Mouse (Mus musculus) hindbrain, embryonic 14.5 days (tissue): ENCODE measurements around the gene Sp3. TPM values are rescaled to one million over a fixed set of nuclear protein-coding genes. Genes with fewer than 3 reads are reported as not detected.

Experiments used
- ATAC-seq: fragments of 200-750 bp; cut with Nextera tagmentation; 2 replicates; pipeline ENCODE4 v1.8.0; 2017; ENCODE audit warnings: moderate number of reproducible peaks, mild to moderate bottlenecking, moderate TSS enrichment, moderate library complexity; ENCODE audit not compliant: low FRiP score
- DNase-seq: peaks from one replicate; pipeline ENCODE4 v3.0.0-alpha.2; 2015; ENCODE audit warnings: low spot score
- H3K27ac ChIP-seq: fragments of 300-500 bp; sonication (generic); 2 replicates; pipeline ENCODE4 v1.5.1; 2014; ENCODE audit warnings: mild to moderate bottlenecking, moderate library complexity
- H3K27me3 ChIP-seq: fragments of 300-500 bp; sonication (generic); 2 replicates; pipeline ENCODE4 v1.6.1; 2014; ENCODE audit warnings: mild to moderate bottlenecking, low read length, mixed read lengths; ENCODE audit not compliant: control insufficient read depth, insufficient read depth
- H3K36me3 ChIP-seq: fragments of 300-500 bp; sonication (generic); replicated peaks from 2 replicates; pipeline ENCODE4 v1.6.1; 2014; ENCODE audit not compliant: control insufficient read depth, insufficient read depth
- H3K4me1 ChIP-seq: fragments of 300-500 bp; sonication (generic); replicated peaks from 2 replicates; pipeline ENCODE4 v1.6.1; 2014; ENCODE audit warnings: antibody characterized with exemption, low read length, mixed read lengths; ENCODE audit not compliant: control insufficient read depth, insufficient read depth
- H3K4me2 ChIP-seq: fragments of 300-500 bp; sonication (generic); replicated peaks from 2 replicates; pipeline ENCODE4 v1.6.1; 2014; ENCODE audit warnings: mild to moderate bottlenecking, moderate library complexity
- H3K4me3 ChIP-seq: fragments of 300-500 bp; sonication (generic); replicated peaks from 2 replicates; pipeline ENCODE4 v1.5.1; 2014; ENCODE audit warnings: mild to moderate bottlenecking, low read length
- H3K9ac ChIP-seq: fragments of 300-500 bp; sonication (generic); 2 replicates; pipeline ENCODE4 v1.6.1; 2014
- H3K9me3 ChIP-seq: fragments of 300-500 bp; sonication (generic); 2 replicates; pipeline ENCODE4 v1.6.1; 2016; ENCODE audit warnings: low read length; ENCODE audit not compliant: control insufficient read depth
- WGBS: fragments of 180-500 bp; shearing (Covaris S2); extraction: QIAGEN DNeasy Blood & Tissue Kit; methylation state at CpG from one replicate; pipeline ENCODE4 v1.1.7; 2014; 5-methylcytosine and 5-hydroxymethylcytosine counted together
- polyA plus RNA-seq: library from polyadenylated mRNA; unstranded; fragments of >200 nt; fragmentation: Nextera tagmentation; extraction: Ambion mirVana; gene quantifications from 2 replicates; pipeline ENCODE4 v1.2.1, GENCODE M21; 2014

Sp3 gene
- polyA plus RNA-seq, 1 experiment from 2014 or later: 47.4 TPM

- no peak for ATAC-seq
- Histone ChIP-seq H3K9ac (no peak overlapping the region), H3K4me1 (peaks cover 6% of the 10 kb centered on the region), H3K4me2 (no peak overlapping the region), H3K27ac (no peak overlapping the region), H3K27me3 (no peaks in the 10 kb centered on the region), H3K4me3 (no peak overlapping the region), H3K36me3 (no peaks in the 10 kb centered on the region; the same call in 1 of the 2 replicates), H3K9me3 (no peaks in the 10 kb centered on the region)
- WGBS: 96% methylated on average over 7 of the region's 7 CpGs
- DNase-seq: no peak
Observed at GRCm38 (mm10) chr2:72982110-72982785, 2.0 kb upstream of the Sp3 start.

GRCm38 (mm10) chr2:72981441-72982109, 1.3 kb upstream of the Sp3 start:
- H3K4me1 ChIP-seq: peaks cover 12% of the 10 kb centered on the region
- peak overlapping the region; percentile 59 for H3K4me2 ChIP-seq
- H3K9me3 ChIP-seq: no peaks in the 10 kb centered on the region
- H3K27me3 ChIP-seq: no peaks in the 10 kb centered on the region
- peak overlapping the region; percentile 100 for H3K27ac ChIP-seq
- 72% methylated on average over 9 of the region's 9 CpGs for WGBS
- no peak for DNase-seq
- no peak for ATAC-seq
- H3K36me3 ChIP-seq: peaks cover 3% of the 10 kb centered on the region; the same call in 1 of the 2 replicates
- peak overlapping the region; percentile 74 for H3K4me3 ChIP-seq
- H3K9ac ChIP-seq: peak overlapping the region; percentile 98

DNA sequence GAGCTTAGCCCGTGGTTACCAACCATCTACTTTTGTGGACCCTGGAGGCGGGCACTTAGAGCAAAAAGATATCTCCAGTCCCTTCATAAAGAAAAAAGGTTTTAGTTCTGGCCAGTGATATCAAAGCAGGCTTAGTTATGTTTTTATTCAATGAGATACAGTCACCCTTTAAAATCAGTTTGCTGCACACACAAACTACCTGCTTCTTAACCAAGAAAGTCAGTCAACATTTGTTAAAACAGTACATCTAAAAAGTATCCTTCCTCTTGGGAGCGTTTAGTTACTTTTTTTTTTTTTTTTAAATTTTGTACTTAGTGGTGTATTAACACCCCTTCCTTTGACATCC, 802 bp upstream of the Sp3 start:
- 10% methylated on average over 3 of the region's 3 CpGs for WGBS
- ATAC-seq: no peak
- Histone ChIP-seq H3K27me3 (no peaks in the 10 kb centered on the region), H3K4me2 (peak overlapping the region; percentile 59), H3K27ac (peak overlapping the region; percentile 100), H3K9me3 (no peaks in the 10 kb centered on the region), H3K4me3 (peak overlapping the region; percentile 74), H3K4me1 (peaks cover 16% of the 10 kb centered on the region), H3K36me3 (peaks cover 4% of the 10 kb centered on the region; the same call in 1 of the 2 replicates), H3K9ac (peak overlapping the region; percentile 98)
- no peak for DNase-seq

DNA sequence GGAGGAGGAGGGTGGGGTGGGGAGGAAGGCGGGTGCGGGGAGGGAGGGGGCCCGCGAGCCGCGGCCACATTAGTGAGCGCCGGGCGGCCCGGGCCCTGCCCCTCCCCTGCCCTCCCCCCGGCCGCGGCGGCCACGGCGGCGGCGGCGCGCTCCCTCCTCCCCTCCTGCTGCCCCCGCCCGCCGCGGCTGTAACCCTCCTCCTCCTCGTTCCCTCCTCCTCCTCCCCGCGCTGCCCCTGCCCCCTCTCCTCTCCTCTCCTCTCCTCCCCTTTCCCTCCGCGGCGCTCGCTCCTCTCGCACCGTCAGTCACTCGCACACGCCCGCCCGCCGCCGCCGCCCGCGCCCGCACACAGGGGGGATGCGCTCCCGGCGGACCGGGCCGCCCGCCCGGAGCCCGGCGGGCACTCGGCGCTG, 581 bp downstream of the Sp3 start:
- peak; percentile 79 for DNase-seq
- Histone ChIP-seq H3K9me3 (no peaks in the 10 kb centered on the region), H3K4me1 (peaks cover 24% of the 10 kb centered on the region), H3K36me3 (peaks cover 9% of the 10 kb centered on the region; the same call in 1 of the 2 replicates), H3K27ac (peak overlapping the region; percentile 100), H3K27me3 (no peaks in the 10 kb centered on the region), H3K9ac (peak overlapping the region; percentile 98), H3K4me3 (peak overlapping the region; percentile 74), H3K4me2 (peak overlapping the region; percentile 59)
- WGBS: 0% methylated on average over 23 of the region's 54 CpGs
- peak; percentile 69 for ATAC-seq

DNA sequence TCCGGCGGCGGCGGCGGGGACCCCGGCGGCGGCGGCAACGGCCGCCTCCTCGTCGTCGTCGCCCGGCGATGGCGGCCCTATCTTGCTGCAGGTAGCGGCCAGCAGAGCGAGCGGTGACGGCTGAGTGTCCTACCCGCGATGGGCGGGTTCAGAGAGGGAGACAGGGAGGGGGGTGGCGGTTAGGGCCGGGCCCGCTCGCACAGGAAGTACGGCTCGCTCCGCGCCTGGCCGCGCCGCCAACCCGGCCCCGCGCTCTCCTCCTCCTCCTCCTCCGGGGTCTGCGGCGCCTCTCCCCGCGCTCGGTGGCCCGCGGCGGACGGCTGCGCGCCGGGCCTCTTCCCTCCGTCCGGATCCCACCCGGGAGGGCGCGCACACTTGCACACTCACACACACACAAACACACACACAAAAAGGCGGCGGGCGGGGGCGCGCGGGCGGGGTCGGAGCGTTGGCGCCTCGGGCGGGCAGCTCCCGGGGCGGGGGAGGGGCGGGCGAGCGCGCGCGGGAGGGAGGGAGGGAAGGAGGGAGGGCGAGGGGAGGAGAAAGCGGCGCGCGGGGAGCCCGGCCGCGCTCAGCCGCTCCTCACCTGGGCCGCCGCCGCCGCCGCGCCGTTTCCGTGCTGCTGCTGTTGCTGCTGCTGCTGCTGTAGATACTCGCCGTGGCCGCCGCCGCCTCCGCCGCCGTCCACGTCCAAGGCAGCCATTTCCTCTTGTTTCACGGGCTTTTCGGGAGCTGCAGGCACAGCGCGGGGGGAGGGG, 1.2 kb downstream of the Sp3 start:
- peak overlapping the region; percentile 74 for H3K4me3 ChIP-seq
- no peaks in the 10 kb centered on the region for H3K27me3 ChIP-seq
- ATAC-seq: peak; percentile 79
- under 1% methylated on average over 52 of the region's 107 CpGs for WGBS
- peaks cover 25% of the 10 kb centered on the region for H3K4me1 ChIP-seq
- H3K27ac ChIP-seq: peak overlapping the region; percentile 100
- H3K9me3 ChIP-seq: no peaks in the 10 kb centered on the region
- peaks cover 9% of the 10 kb centered on the region; the same call in 1 of the 2 replicates for H3K36me3 ChIP-seq
- peak; percentile 78 for DNase-seq
- H3K4me2 ChIP-seq: peak overlapping the region; percentile 59
- H3K9ac ChIP-seq: peak overlapping the region; percentile 98

DNA sequence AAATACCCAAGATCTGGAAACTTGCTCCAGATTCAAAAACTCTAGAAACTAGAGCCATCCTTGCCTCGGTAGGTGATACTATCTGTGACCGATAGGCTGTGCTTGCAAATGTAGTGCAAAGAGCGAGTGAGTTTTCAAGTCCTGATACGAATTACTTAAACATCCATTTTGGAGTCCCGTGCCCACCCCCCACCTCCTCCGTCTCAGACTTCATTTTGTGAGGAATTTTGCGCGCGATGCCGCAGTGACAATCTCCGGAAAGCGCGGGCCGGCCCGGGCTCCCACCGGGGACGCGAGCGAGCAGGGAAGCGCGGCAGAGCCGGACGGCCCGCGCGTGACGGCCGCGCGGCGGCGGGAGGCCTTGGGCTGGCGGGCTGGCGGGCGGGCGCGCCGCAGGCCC, 1.8 kb downstream of the Sp3 start:
- peak; percentile 15 for ATAC-seq
- Histone ChIP-seq H3K4me3 (peak overlapping the region; percentile 74), H3K4me2 (peak overlapping the region; percentile 59), H3K9ac (peak overlapping the region; percentile 98), H3K9me3 (no peaks in the 10 kb centered on the region), H3K27ac (peak overlapping the region; percentile 100), H3K27me3 (no peaks in the 10 kb centered on the region), H3K4me1 (peaks cover 30% of the 10 kb centered on the region), H3K36me3 (peaks cover 9% of the 10 kb centered on the region; the same call in 1 of the 2 replicates)
- peak; percentile 68 for DNase-seq
- WGBS: under 1% methylated on average over 25 of the region's 38 CpGs

DNA sequence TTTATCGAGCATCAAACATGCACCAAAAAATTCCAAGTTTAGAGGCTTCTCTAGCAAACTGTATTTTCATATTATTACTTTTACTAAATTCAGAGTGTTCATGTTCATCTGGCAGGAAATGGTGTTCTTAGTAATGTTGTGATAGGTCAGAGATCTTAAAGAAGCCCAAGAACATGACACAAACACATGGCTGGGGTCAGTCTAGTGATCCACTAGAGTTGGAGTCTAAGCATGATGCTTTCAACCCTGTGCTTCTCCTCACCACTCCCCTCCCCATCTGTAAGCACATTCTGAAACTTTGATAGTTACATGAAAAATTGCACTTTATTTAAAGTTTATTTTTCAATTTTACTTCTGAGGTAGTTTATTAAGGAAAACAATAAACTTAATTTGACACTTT, 3.0 kb downstream of the Sp3 start:
- H3K4me3 ChIP-seq: no peak overlapping the region
- peaks cover 30% of the 10 kb centered on the region for H3K4me1 ChIP-seq
- no peak overlapping the region for H3K9ac ChIP-seq
- H3K4me2 ChIP-seq: peak overlapping the region; percentile 44
- H3K27ac ChIP-seq: no peak overlapping the region
- no peak for ATAC-seq
- no peaks in the 10 kb centered on the region for H3K27me3 ChIP-seq
- H3K9me3 ChIP-seq: no peaks in the 10 kb centered on the region
- 83% methylated on average over 1 of the region's 1 CpGs for WGBS
- DNase-seq: no peak
- peaks cover 9% of the 10 kb centered on the region; the same call in 1 of the 2 replicates for H3K36me3 ChIP-seq

GRCm38 (mm10) chr2:72976036-72976435, 4.2 kb downstream of the Sp3 start:
- no peak overlapping the region for H3K27ac ChIP-seq
- no peak for DNase-seq
- no peak overlapping the region for H3K9ac ChIP-seq
- H3K27me3 ChIP-seq: no peaks in the 10 kb centered on the region
- H3K4me2 ChIP-seq: peak overlapping the region; percentile 21; the same call in 1 of the 2 replicates
- H3K4me1 ChIP-seq: peaks cover 30% of the 10 kb centered on the region
- H3K9me3 ChIP-seq: no peaks in the 10 kb centered on the region
- no peak for ATAC-seq
- H3K36me3 ChIP-seq: peaks cover 12% of the 10 kb centered on the region
- no peak overlapping the region for H3K4me3 ChIP-seq

DNA sequence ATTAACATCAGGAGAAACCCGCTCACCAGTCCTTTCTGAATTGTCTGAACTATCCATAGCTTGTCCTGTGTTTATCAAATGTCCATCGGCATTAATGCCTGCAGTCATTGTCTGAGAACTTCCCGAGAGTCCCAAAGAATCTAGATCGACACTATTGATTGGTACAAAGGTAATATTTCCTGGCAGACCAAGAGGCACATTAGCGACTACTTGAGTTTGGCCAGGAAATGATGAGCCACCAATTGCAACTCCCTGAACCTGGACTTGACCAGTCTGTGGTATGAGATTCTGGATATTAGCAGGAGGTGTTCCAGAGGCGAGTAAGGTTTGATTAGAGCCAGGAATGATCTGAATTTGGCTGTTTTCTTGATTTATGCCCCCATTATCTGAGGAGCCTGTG, 9.4 kb downstream of the Sp3 start:
- peaks cover 33% of the 10 kb centered on the region for H3K36me3 ChIP-seq
- H3K4me2 ChIP-seq: no peak overlapping the region
- 91% methylated on average over 6 of the region's 6 CpGs for WGBS
- no peak overlapping the region for H3K9ac ChIP-seq
- no peak for ATAC-seq
- no peak overlapping the region for H3K4me3 ChIP-seq
- no peaks in the 10 kb centered on the region for H3K9me3 ChIP-seq
- H3K4me1 ChIP-seq: peaks cover 12% of the 10 kb centered on the region
- no peak for DNase-seq
- no peak overlapping the region for H3K27ac ChIP-seq
- no peaks in the 10 kb centered on the region for H3K27me3 ChIP-seq
